Mouse (Mus musculus): Measurements from ENCODE around the gene Hdac7. TPM values are rescaled to one million over a fixed set of nuclear protein-coding genes. Genes with fewer than 3 reads are reported as not detected.

The Hdac7 gene
- polyA plus RNA-seq, 1 experiment from 2014 or later = 27.8 TPM

DNA sequence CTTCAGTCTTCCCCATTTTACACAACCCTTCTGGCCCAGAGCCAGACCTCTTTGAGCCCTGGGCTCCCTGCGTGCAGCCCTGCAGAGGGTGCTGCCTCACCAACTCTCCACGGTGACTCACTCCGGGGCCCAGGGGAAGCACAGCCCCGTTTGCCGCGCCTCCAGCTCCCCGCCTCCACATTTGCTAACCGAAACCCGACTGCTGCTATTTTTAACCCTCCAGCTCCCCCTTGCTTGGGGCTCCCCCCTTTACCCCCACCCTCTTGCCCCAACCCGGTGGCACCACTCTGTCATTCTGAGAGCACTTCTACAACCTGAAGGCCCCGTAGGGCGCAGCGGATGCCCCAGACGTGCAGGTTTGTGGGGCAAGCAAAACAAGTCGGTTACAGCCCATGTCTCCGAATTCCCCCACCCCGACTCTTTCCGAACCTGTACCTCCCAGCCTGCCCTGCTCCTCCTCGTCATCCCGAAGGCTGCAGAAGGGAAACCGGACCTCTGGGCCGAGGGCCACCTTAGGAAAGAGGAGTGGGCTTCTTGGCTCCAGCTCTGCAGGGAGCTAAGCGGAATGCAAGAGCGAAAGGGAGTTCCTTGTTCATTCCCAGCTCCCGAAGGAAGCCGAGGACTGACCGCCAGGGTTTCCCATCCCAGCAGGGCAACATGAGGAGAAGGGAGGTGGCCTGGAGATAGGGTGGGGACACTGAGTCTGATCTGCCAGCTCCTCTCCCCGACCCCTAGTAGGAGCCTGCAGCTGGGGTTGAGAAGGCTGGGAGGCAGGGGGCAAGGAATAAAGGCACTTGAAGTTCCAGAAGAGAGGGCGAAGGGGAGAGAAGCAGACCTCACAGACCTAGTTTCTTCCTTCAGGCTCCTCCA, 19.0 kb downstream of the Hdac7 start:
- no peaks in the 10 kb centered on the region for H3K27me3 ChIP-seq (replicated peaks)
- 4% methylated on average over 29 of the region's 29 CpGs for WGBS
- H3K9ac ChIP-seq = peak overlapping the region; percentile 63
- H3K4me3 ChIP-seq = peak overlapping the region; percentile 42
- H3K4me2 ChIP-seq = peak overlapping the region; percentile 71
- peak; percentile 52 for ATAC-seq (ENCODE audit: insufficient number of reproducible peaks, low FRiP score)
- peaks cover 96% of the 10 kb centered on the region for H3K4me1 ChIP-seq (replicated peaks)
- H3K9me3 ChIP-seq (replicated peaks) = no peaks in the 10 kb centered on the region
- H3K27ac ChIP-seq (ENCODE audit: poor library complexity, severe bottlenecking) = peak overlapping the region; percentile 69
- peaks cover 10% of the 10 kb centered on the region; the same call in 1 of the 2 replicates for H3K36me3 ChIP-seq

DNA sequence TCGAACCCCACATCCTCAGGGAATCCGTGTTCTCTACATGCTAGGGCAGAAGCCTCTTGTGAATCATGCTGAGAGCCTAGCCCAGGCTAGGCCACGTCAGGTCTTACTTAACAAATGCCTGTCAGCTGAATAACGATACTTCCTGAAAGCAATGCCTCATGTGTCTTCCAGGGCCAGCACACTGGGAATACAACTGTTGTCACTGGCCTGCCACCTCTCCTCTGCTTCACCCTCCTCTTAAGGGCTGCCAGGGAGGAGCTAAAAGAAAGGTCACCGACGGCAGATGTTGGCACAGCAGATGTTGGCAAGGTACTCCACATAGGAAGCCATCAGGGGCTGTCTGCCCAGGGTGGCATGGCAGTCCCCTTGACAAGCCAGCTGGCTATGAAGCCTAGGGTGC, 20.3 kb downstream of the Hdac7 start:
- peaks cover 13% of the 10 kb centered on the region; the same call in 1 of the 2 replicates for H3K36me3 ChIP-seq
- no peaks in the 10 kb centered on the region for H3K9me3 ChIP-seq (replicated peaks)
- no peak for ATAC-seq (ENCODE audit: insufficient number of reproducible peaks, low FRiP score)
- no peak overlapping the region for H3K4me2 ChIP-seq
- no peaks in the 10 kb centered on the region for H3K27me3 ChIP-seq (replicated peaks)
- peaks cover 90% of the 10 kb centered on the region for H3K4me1 ChIP-seq (replicated peaks)
- peak overlapping the region; percentile 50; the same call in 1 of the 2 replicates for H3K27ac ChIP-seq (ENCODE audit: poor library complexity, severe bottlenecking)
- no peak overlapping the region for H3K4me3 ChIP-seq
- peak overlapping the region; percentile 19; the same call in 1 of the 2 replicates for H3K9ac ChIP-seq
- WGBS = 74% methylated on average over 6 of the region's 6 CpGs

DNA sequence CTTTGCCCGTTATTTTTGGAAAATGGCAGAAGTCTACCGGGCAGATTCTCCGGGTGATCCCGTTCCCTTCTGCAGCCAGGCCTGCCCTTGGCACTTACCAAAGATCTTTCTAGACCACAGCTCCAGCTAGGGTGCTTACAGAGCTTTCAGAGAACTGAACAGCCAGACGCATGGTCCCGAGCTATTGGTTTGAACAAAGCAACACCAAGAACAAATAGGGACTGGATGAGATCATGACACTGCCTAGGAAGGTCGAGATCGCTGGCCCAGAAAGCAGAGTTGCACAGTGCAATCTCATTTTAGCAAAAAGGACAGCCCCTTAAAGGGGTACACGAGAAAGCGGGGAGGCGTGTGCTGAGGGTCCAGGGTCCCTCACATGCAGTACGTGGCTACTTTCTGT, 20.8 kb downstream of the Hdac7 start:
- no peak overlapping the region for H3K4me2 ChIP-seq
- ATAC-seq (ENCODE audit: insufficient number of reproducible peaks, low FRiP score) = no peak
- no peak overlapping the region for H3K4me3 ChIP-seq
- 0 out of 2 replicates have a peak overlapping the region, but pooled peaks have one; percentile 19 for H3K9ac ChIP-seq
- peaks cover 84% of the 10 kb centered on the region for H3K4me1 ChIP-seq (replicated peaks)
- WGBS = 78% methylated on average over 12 of the region's 12 CpGs
- H3K27ac ChIP-seq (ENCODE audit: poor library complexity, severe bottlenecking) = no peak overlapping the region
- no peaks in the 10 kb centered on the region for H3K27me3 ChIP-seq (replicated peaks)
- peaks cover 13% of the 10 kb centered on the region; the same call in 1 of the 2 replicates for H3K36me3 ChIP-seq
- H3K9me3 ChIP-seq (replicated peaks) = no peaks in the 10 kb centered on the region

DNA sequence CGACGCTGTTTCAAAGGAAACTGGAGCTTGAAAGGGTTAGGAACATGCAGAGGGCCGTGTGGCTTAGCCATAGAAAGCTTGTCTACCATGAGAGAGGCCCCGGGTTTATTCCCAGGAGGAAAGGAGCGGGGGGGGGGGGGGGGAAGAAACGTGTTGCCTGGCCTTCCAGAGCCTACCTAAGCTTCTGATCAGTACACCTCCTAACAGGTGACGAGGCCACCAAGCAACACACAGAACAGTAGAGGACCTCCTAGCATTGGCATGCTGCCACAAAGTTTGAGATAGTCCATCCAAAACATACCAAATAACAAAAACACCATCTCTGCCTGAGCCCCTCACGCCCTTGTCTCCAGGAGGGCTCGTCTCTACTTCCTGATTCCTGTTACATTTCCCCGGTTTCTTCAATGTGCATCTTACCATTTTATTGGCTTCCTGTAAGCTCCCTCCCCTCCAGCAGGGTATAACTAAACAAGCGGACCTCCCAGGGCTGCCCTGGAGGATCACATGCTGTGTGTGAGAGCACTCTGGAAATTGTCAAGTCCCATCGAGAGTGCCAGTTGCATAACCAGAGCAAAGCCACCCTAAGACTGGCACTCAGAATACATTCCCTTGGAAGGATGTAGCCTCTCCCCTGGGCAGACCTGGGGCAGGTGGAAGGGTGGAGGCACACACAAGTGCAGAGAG, 21.6 kb downstream of the Hdac7 start:
- no peak overlapping the region for H3K4me3 ChIP-seq
- no peak for ATAC-seq (ENCODE audit: insufficient number of reproducible peaks, low FRiP score)
- no peak overlapping the region for H3K27ac ChIP-seq (ENCODE audit: poor library complexity, severe bottlenecking)
- 48% methylated on average over 12 of the region's 12 CpGs for WGBS
- peak overlapping the region; percentile 25; the same call in 1 of the 2 replicates for H3K9ac ChIP-seq
- no peak overlapping the region; the same call in 1 of the 2 replicates for H3K4me2 ChIP-seq
- H3K9me3 ChIP-seq (replicated peaks) = no peaks in the 10 kb centered on the region
- no peaks in the 10 kb centered on the region for H3K27me3 ChIP-seq (replicated peaks)
- H3K36me3 ChIP-seq = peaks cover 13% of the 10 kb centered on the region; the same call in 1 of the 2 replicates
- peaks cover 79% of the 10 kb centered on the region for H3K4me1 ChIP-seq (replicated peaks)

DNA sequence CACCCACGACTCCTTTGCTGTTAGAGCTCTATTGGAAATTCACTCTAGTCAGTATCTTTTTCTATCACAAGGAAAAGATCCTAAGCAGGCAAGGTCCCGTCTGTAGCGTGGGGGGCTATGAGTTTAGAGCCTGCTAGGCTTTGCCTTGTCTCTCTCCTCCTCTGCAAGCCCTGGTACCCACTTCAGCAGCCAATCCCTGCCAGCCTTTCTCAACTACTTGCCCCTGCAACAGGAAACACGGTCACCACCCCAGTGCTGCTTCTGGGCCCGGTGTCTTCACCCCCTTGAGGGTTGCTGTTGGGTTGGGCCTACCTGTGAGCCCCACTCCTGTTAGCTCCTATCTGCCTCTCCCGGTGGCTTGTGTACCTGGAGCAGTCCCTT, 22.3 kb downstream of the Hdac7 start:
- Histone ChIP-seq H3K27ac (ENCODE audit: poor library complexity, severe bottlenecking) (peak overlapping the region; percentile 82), H3K36me3 (peaks cover 13% of the 10 kb centered on the region; the same call in 1 of the 2 replicates), H3K4me3 (no peak overlapping the region), H3K9me3 (replicated peaks) (no peaks in the 10 kb centered on the region), H3K27me3 (replicated peaks) (no peaks in the 10 kb centered on the region), H3K4me1 (replicated peaks) (peaks cover 72% of the 10 kb centered on the region), H3K9ac (no peak overlapping the region), H3K4me2 (peak overlapping the region; percentile 34; the same call in 1 of the 2 replicates)
- WGBS = 58% methylated on average over 6 of the region's 6 CpGs
- ATAC-seq (ENCODE audit: insufficient number of reproducible peaks, low FRiP score) = no peak

DNA sequence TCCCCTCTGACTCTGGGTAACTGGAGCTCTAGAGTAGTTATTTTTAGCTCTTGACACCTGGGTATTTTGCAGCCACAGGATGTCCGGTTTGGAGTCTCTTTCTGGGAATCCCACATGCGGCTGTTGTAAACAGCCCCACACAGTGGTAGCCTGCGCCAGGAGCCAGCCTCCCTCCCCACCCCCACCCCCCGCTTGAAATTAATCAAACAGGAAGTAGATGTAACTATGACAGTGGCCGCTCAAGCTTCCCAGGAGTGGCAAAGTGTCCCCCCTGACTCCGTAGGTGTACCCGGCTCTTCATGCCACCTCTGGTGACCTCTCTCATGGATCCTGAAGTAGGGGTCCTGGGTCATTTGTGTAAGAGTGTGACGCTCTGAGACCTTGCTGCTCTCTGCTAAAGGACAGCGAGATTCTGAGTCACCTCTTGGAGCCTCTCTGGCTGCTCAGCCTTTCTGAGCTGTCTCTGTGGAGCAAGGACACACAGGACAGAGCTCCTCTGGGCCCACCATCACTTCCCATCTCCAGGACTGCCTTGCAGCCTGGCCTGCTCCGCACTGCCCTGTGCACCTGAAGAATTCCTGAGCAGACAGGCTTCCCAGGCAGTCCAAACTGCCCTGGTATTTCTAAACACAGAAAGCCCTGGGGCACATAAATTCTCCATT, 22.9 kb downstream of the Hdac7 start:
- Histone ChIP-seq H3K4me3 (no peak overlapping the region), H3K9ac (no peak overlapping the region), H3K4me2 (peak overlapping the region; percentile 34), H3K36me3 (peaks cover 16% of the 10 kb centered on the region; the same call in 1 of the 2 replicates), H3K4me1 (replicated peaks) (peaks cover 67% of the 10 kb centered on the region), H3K27ac (ENCODE audit: poor library complexity, severe bottlenecking) (peak overlapping the region; percentile 82), H3K27me3 (replicated peaks) (no peaks in the 10 kb centered on the region), H3K9me3 (replicated peaks) (no peaks in the 10 kb centered on the region; the same call in 1 of the 2 replicates)
- 21% methylated on average over 10 of the region's 10 CpGs for WGBS
- peak; percentile 40; the same call in 1 of the 2 replicates for ATAC-seq (ENCODE audit: insufficient number of reproducible peaks, low FRiP score)

DNA sequence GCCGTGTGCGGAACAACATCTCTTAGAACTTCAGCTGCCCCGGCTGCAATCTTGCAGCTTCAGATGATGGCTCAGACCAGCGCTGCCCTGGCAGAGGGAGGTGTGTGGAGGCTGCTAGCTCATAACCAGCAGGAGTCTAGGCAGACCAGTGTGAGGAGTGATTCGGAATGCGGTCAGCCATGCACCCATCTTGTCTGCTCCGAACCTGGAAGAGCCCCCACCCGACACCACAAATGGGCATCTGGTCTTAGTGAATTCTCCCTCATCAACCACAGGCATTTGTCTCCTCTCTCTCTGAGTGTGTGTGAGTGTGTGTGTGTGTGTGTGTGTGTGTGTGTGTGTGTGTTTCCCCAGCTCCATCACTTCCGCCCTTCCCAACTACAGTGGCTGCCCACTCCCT, 24.4 kb downstream of the Hdac7 start:
- 84% methylated on average over 9 of the region's 9 CpGs for WGBS
- Histone ChIP-seq H3K4me3 (no peak overlapping the region), H3K36me3 (peaks cover 19% of the 10 kb centered on the region; the same call in 1 of the 2 replicates), H3K9me3 (replicated peaks) (no peaks in the 10 kb centered on the region; the same call in 1 of the 2 replicates), H3K27me3 (replicated peaks) (no peaks in the 10 kb centered on the region), H3K27ac (ENCODE audit: poor library complexity, severe bottlenecking) (no peak overlapping the region), H3K9ac (no peak overlapping the region), H3K4me1 (replicated peaks) (peaks cover 61% of the 10 kb centered on the region), H3K4me2 (no peak overlapping the region)
- ATAC-seq (ENCODE audit: insufficient number of reproducible peaks, low FRiP score) = no peak

DNA sequence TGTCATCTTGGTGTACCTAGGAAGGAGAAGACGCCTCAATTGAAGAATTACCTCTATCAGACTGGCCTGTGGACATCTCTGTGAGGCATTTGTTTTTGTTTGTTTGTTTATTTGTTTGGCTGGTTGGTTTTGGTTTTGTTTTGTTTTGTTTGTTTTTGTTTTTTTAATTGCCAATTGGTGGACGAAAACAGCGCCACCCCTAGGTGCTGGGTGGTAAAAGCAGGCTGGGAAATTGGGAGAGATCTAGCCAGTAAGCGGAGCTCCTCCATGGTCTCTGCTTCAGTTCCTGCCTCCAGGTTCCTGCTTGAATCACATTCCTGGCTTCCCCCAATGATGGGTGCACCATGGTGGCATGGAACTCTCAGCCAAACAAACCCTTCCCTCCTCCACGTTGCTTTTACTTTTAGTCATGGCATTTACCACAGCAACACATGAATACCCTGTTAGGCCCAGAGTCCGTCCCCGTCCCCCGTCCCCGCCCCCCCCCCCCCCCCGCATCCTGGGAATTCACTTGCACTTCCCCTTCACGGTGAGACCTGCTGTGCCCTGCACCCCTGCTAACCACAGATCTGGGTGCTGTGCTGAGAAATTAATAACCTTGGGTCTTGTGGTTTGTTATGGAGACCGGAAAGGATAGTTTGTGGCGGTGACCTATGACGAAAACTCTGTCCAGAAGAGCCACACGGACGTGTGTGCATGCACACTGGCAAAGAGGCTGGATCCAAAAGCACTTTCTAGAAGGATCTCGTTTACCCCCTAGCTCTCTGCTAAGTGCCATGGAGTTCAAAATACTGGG, 27.9 kb downstream of the Hdac7 start:
- H3K4me3 ChIP-seq = no peak overlapping the region
- H3K9me3 ChIP-seq (replicated peaks) = no peaks in the 10 kb centered on the region; the same call in 1 of the 2 replicates
- H3K27me3 ChIP-seq (replicated peaks) = no peaks in the 10 kb centered on the region
- H3K27ac ChIP-seq (ENCODE audit: poor library complexity, severe bottlenecking) = no peak overlapping the region
- peaks cover 13% of the 10 kb centered on the region for H3K36me3 ChIP-seq
- no peak overlapping the region for H3K9ac ChIP-seq
- WGBS = 84% methylated on average over 17 of the region's 17 CpGs
- H3K4me1 ChIP-seq (replicated peaks) = peaks cover 57% of the 10 kb centered on the region
- H3K4me2 ChIP-seq = no peak overlapping the region
- ATAC-seq (ENCODE audit: insufficient number of reproducible peaks, low FRiP score) = no peak

DNA sequence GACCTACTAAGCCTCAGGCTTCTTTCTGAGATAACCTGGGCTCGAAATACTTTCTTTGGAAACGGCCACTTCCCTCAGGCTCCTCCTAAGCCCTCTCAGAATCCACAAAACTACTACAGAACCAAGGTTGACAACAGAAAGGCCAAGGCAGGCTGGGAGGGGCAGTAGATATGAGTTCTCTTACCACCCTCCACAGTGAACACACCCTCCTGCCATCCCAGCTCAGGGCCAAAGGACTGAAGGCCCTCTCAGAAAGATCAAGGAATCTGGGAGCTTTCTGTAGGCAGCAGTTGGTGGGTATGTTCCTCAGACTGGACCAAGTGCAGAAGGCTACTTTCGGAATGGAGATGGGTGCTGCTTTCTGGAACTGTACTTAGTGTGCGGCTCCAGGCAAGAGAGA, 29.0 kb downstream of the Hdac7 start:
- Histone ChIP-seq H3K4me2 (no peak overlapping the region), H3K27ac (ENCODE audit: poor library complexity, severe bottlenecking) (no peak overlapping the region), H3K4me1 (replicated peaks) (peaks cover 45% of the 10 kb centered on the region), H3K4me3 (no peak overlapping the region), H3K9me3 (replicated peaks) (no peaks in the 10 kb centered on the region; the same call in 1 of the 2 replicates), H3K36me3 (peaks cover 22% of the 10 kb centered on the region), H3K9ac (peak overlapping the region; percentile 15; the same call in 1 of the 2 replicates), H3K27me3 (replicated peaks) (no peaks in the 10 kb centered on the region)
- WGBS = 80% methylated on average over 4 of the region's 4 CpGs
- no peak for ATAC-seq (ENCODE audit: insufficient number of reproducible peaks, low FRiP score)

DNA sequence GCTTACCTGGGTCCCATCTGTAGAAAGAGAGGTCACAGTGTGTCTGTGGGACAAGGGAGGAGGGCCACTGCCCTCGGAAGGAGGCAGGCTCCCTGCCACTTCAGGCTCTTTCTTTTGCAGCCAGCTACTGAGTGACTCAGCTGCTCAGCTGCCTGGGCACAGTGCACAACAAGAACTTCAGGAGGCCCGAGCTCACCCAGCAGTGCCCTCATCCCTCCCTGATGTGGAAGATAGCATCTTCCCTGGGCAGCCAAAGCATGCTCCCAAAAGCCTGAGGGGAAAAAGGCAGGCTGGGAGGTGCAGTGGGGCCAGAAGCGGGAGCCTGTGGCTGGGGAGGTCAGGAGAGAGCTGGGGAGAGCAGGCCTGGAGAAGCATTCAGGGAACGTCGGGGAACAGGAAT, 29.6 kb downstream of the Hdac7 start:
- WGBS = 45% methylated on average over 5 of the region's 5 CpGs
- no peaks in the 10 kb centered on the region; the same call in 1 of the 2 replicates for H3K9me3 ChIP-seq (replicated peaks)
- H3K27ac ChIP-seq (ENCODE audit: poor library complexity, severe bottlenecking) = 0 out of 2 replicates have a peak overlapping the region, but pooled peaks have one; percentile 18
- no peak overlapping the region for H3K4me2 ChIP-seq
- peaks cover 40% of the 10 kb centered on the region for H3K4me1 ChIP-seq (replicated peaks)
- no peaks in the 10 kb centered on the region for H3K27me3 ChIP-seq (replicated peaks)
- peaks cover 24% of the 10 kb centered on the region for H3K36me3 ChIP-seq
- H3K4me3 ChIP-seq = no peak overlapping the region
- no peak for ATAC-seq (ENCODE audit: insufficient number of reproducible peaks, low FRiP score)
- peak overlapping the region; percentile 15; the same call in 1 of the 2 replicates for H3K9ac ChIP-seq
